Mouse (Mus musculus): Measurements from ENCODE around the gene Nfix. TPM values are rescaled to one million over a fixed set of nuclear protein-coding genes. Genes with fewer than 3 reads are reported as not detected.

Gene Nfix
- polyA plus RNA-seq, 1 experiment, result 46.8 TPM

GRCm38 (mm10) chr8:84783198-84783918 is 16.8 kb downstream of the Nfix start:
- TF ChIP-seq POLR2A (IDR thresholded peaks at IDR 0.05; ENCODE audit: borderline replicate concordance, extremely low read depth, insufficient read depth, insufficient read length, poor library complexity, severe bottlenecking), result no peak
- TF ChIP-seq CTCF (IDR thresholded peaks at IDR 0.05; ENCODE audit: borderline replicate concordance, extremely low read depth, insufficient read depth, insufficient read length), result no peak

GRCm38 (mm10) chr8:84782680-84783079 is 17.5 kb downstream of the Nfix start:
- DNase-seq (ENCODE audit: low read depth), result peak; percentile 68
- no peak for TF ChIP-seq POLR2A (IDR thresholded peaks at IDR 0.05; ENCODE audit: borderline replicate concordance, extremely low read depth, insufficient read depth, insufficient read length, poor library complexity, severe bottlenecking)
- no peak for TF ChIP-seq CTCF (IDR thresholded peaks at IDR 0.05; ENCODE audit: borderline replicate concordance, extremely low read depth, insufficient read depth, insufficient read length)

More at GRCm38 (mm10) chr8:84783198-84783918, 16.8 kb downstream of the Nfix start:
- no peak for DNase-seq (ENCODE audit: low read depth)

- peak; percentile 42 for DNase-seq (ENCODE audit: low read depth)
- no peak for TF ChIP-seq POLR2A (IDR thresholded peaks at IDR 0.05; ENCODE audit: borderline replicate concordance, extremely low read depth, insufficient read depth, insufficient read length, poor library complexity, severe bottlenecking)
- no peak for TF ChIP-seq CTCF (IDR thresholded peaks at IDR 0.05; ENCODE audit: borderline replicate concordance, extremely low read depth, insufficient read depth, insufficient read length)
These were observed 18.2 kb downstream of the Nfix start for GRCm38 (mm10) chr8:84781686-84782505.

- TF ChIP-seq POLR2A (IDR thresholded peaks at IDR 0.05; ENCODE audit: borderline replicate concordance, extremely low read depth, insufficient read depth, insufficient read length, poor library complexity, severe bottlenecking) (no peak), CTCF (IDR thresholded peaks at IDR 0.05; ENCODE audit: borderline replicate concordance, extremely low read depth, insufficient read depth, insufficient read length) (no peak)
- DNase-seq (ENCODE audit: low read depth), result peak; percentile 46
These were observed 19.0 kb downstream of the Nfix start for GRCm38 (mm10) chr8:84780949-84781680.

GRCm38 (mm10) chr8:84780225-84780555 is 20.0 kb downstream of the Nfix start:
- no peak for DNase-seq (ENCODE audit: low read depth)
- TF ChIP-seq POLR2A (IDR thresholded peaks at IDR 0.05; ENCODE audit: borderline replicate concordance, extremely low read depth, insufficient read depth, insufficient read length, poor library complexity, severe bottlenecking) (no peak), CTCF (IDR thresholded peaks at IDR 0.05; ENCODE audit: borderline replicate concordance, extremely low read depth, insufficient read depth, insufficient read length) (no peak)

- no peak for TF ChIP-seq POLR2A (IDR thresholded peaks at IDR 0.05; ENCODE audit: borderline replicate concordance, extremely low read depth, insufficient read depth, insufficient read length, poor library complexity, severe bottlenecking)
- peak; percentile 94 for DNase-seq (ENCODE audit: low read depth)
These were observed 20.5 kb downstream of the Nfix start for GRCm38 (mm10) chr8:84779519-84780224.

- peak; percentile 89 for DNase-seq (ENCODE audit: low read depth)
- TF ChIP-seq POLR2A (IDR thresholded peaks at IDR 0.05; ENCODE audit: borderline replicate concordance, extremely low read depth, insufficient read depth, insufficient read length, poor library complexity, severe bottlenecking), result no peak
These were observed 21.3 kb downstream of the Nfix start for GRCm38 (mm10) chr8:84778638-84779380.

GRCm38 (mm10) chr8:84777899-84778637 is 22.1 kb downstream of the Nfix start:
- TF ChIP-seq POLR2A (IDR thresholded peaks at IDR 0.05; ENCODE audit: borderline replicate concordance, extremely low read depth, insufficient read depth, insufficient read length, poor library complexity, severe bottlenecking), result no peak
- TF ChIP-seq CTCF (IDR thresholded peaks at IDR 0.05; ENCODE audit: borderline replicate concordance, extremely low read depth, insufficient read depth, insufficient read length), result no peak
- no peak for DNase-seq (ENCODE audit: low read depth)

GRCm38 (mm10) chr8:84776569-84776968 is 23.6 kb downstream of the Nfix start:
- TF ChIP-seq CTCF (IDR thresholded peaks at IDR 0.05; ENCODE audit: borderline replicate concordance, extremely low read depth, insufficient read depth, insufficient read length) (no peak), POLR2A (IDR thresholded peaks at IDR 0.05; ENCODE audit: borderline replicate concordance, extremely low read depth, insufficient read depth, insufficient read length, poor library complexity, severe bottlenecking) (no peak)
- DNase-seq (ENCODE audit: low read depth), result no peak

GRCm38 (mm10) chr8:84775621-84776113 is 24.5 kb downstream of the Nfix start:
- no peak for DNase-seq (ENCODE audit: low read depth)
- TF ChIP-seq CTCF (IDR thresholded peaks at IDR 0.05; ENCODE audit: borderline replicate concordance, extremely low read depth, insufficient read depth, insufficient read length), result no peak
- no peak for TF ChIP-seq POLR2A (IDR thresholded peaks at IDR 0.05; ENCODE audit: borderline replicate concordance, extremely low read depth, insufficient read depth, insufficient read length, poor library complexity, severe bottlenecking)

Measured in brain, embryonic 14.5 days (tissue).